Mouse (Mus musculus): ENCODE results near the gene C8g. TPM values are rescaled to one million over a fixed set of nuclear protein-coding genes. Genes with fewer than 3 reads are reported as not detected.

C8g gene
- total RNA-seq, 2 experiments from 2014 or later = 1.5 to 1.7 TPM

GRCm38 (mm10) chr2:25468962-25469915 lies 32.3 kb downstream of the C8g start:
- DNase-seq (ENCODE audit: low spot score in 2 of 2) = peak in 1 of 2 experiments; percentile 31

GRCm38 (mm10) chr2:25467606-25468303 lies 33.8 kb downstream of the C8g start:
- DNase-seq (ENCODE audit: low spot score in 2 of 2) = no peak

- no peak for DNase-seq (ENCODE audit: low spot score in 2 of 2)
These were observed 35.5 kb downstream of the C8g start for GRCm38 (mm10) chr2:25465816-25466635.

- no peak for DNase-seq (ENCODE audit: low spot score in 2 of 2)
These were observed 36.3 kb downstream of the C8g start for GRCm38 (mm10) chr2:25465256-25465655.

- DNase-seq (ENCODE audit: low spot score in 2 of 2) = no peak
These were observed 37.9 kb downstream of the C8g start for GRCm38 (mm10) chr2:25463630-25464029.

GRCm38 (mm10) chr2:25461407-25461806 lies 40.1 kb downstream of the C8g start:
- no peak for DNase-seq (ENCODE audit: low spot score in 2 of 2)

- DNase-seq (ENCODE audit: low spot score in 2 of 2) = peak; percentile 91 to 93
These were observed 40.8 kb downstream of the C8g start, which contains the start of gene Paxx for GRCm38 (mm10) chr2:25460551-25461309. Paxx (minus strand) TSS chr2:25461094.

GRCm38 (mm10) chr2:25460135-25460534 lies 41.4 kb downstream of the C8g start:
- DNase-seq (ENCODE audit: low spot score in 2 of 2) = peak in 1 of 2 experiments; percentile 27

- DNase-seq (ENCODE audit: low spot score in 2 of 2) = no peak
These were observed 42.6 kb downstream of the C8g start for GRCm38 (mm10) chr2:25458911-25459310.

- no peak for DNase-seq (ENCODE audit: low spot score in 2 of 2)
These were observed 44.3 kb downstream of the C8g start for GRCm38 (mm10) chr2:25457022-25457896.

GRCm38 (mm10) chr2:25456205-25456953 lies 45.1 kb downstream of the C8g start, which contains the start of gene Clic3:
Clic3 (plus strand) TSS chr2:25456838.
- no peak for DNase-seq (ENCODE audit: low spot score in 2 of 2)

- no peak for DNase-seq (ENCODE audit: low spot score in 2 of 2)
These were observed 48.6 kb downstream of the C8g start for GRCm38 (mm10) chr2:25452951-25453350.

- DNase-seq (ENCODE audit: low spot score in 2 of 2) = no peak
These were observed 50.5 kb downstream of the C8g start for GRCm38 (mm10) chr2:25450853-25451647.

Other genes starting within 250 kb of the C8g start
- gene Tmem203, start 246.3 kb downstream of the C8g start, total RNA-seq (2021) = 10 to 100 TPM; 34.3 to 38.0 TPM
- 10 to 100 TPM; 21.1 to 23.2 TPM for gene Tprn, start 239.1 kb downstream of the C8g start, total RNA-seq (2021)
- gene Ssna1, start 229.3 kb downstream of the C8g start, total RNA-seq (2021) = 10 to 100 TPM; 69.1 to 70.1 TPM
- 10 to 100 TPM; 66.6 to 72.1 TPM for gene Anapc2, start 229.2 kb downstream of the C8g start, total RNA-seq (2021)
- gene Tmem210, start 213.6 kb downstream of the C8g start, total RNA-seq (2021) = not detected
- gene Lrrc26, start 211.8 kb downstream of the C8g start, total RNA-seq (2021) = not detected
- 100 to 1,000 TPM; 419 to 451 TPM for gene Grin1, start 182.5 kb downstream of the C8g start, total RNA-seq (2021)
- 10 to 100 TPM; 49.0 to 59.9 TPM for gene Man1b1, start 169.4 kb downstream of the C8g start, total RNA-seq (2021)
- 10 to 100 TPM; 24.7 to 29.4 TPM for gene Dpp7, start 145.4 kb downstream of the C8g start, total RNA-seq (2021)
- 10 to 100 TPM in 1 of 2 experiments, 1 to 10 TPM in 1; 9.2 to 11.8 TPM for gene Uap1l1, start 136.0 kb downstream of the C8g start, total RNA-seq (2021)
- gene Sapcd2, start 129.4 kb downstream of the C8g start, total RNA-seq (2021) = 10 to 100 TPM; 11.9 to 15.3 TPM
- gene Entpd2, start 105.8 kb downstream of the C8g start, total RNA-seq (2021) = 10 to 100 TPM; 22.3 to 23.4 TPM
- gene Npdc1, start 102.4 kb downstream of the C8g start, total RNA-seq (2021) = 100 to 1,000 TPM; 402 to 418 TPM
- under 1 TPM; 0.31 to 0.81 TPM for gene Fut7, start 78.5 kb downstream of the C8g start, total RNA-seq (2021)
- 100 to 1,000 TPM; 140 to 141 TPM for gene Abca2, start 73.0 kb downstream of the C8g start, total RNA-seq (2021)
- under 1 TPM in 1 of 2 experiments, not detected in 1; 0.58 TPM for gene Clic3, start 44.9 kb downstream of the C8g start, total RNA-seq (2021)
- 10 to 100 TPM; 52.1 to 57.7 TPM for gene Paxx, start 40.6 kb downstream of the C8g start, total RNA-seq (2021)
- 100 to 1,000 TPM; 234 to 420 TPM for gene Ptgds, start 31.7 kb downstream of the C8g start, total RNA-seq (2021)
- gene Lcn12, start 7.8 kb downstream of the C8g start, total RNA-seq (2021) = not detected
- 100 to 1,000 TPM; 130 to 134 TPM for gene Fbxw5, start 969 bp downstream of the C8g start, total RNA-seq (2021)
- 10 to 100 TPM in 1 of 2 experiments, 1 to 10 TPM in 1; 9.8 to 11.1 TPM for gene Traf2, start 45.2 kb upstream of the C8g start, total RNA-seq (2021)
- 100 to 1,000 TPM; 214 to 226 TPM for gene Edf1, start 56.1 kb upstream of the C8g start, total RNA-seq (2021)
- gene Mamdc4, start 73.1 kb upstream of the C8g start, total RNA-seq (2021) = 1 to 10 TPM; 1.7 to 2.6 TPM
- 10 to 100 TPM; 81.2 to 83.8 TPM for gene Phpt1, start 73.5 kb upstream of the C8g start, total RNA-seq (2021)
- 100 to 1,000 TPM in 1 of 2 experiments, 10 to 100 TPM in 1; 99.8 to 103 TPM for gene Ajm1, start 80.0 kb upstream of the C8g start, total RNA-seq (2021)
- gene Rabl6, start 106.8 kb upstream of the C8g start, total RNA-seq (2021) = 100 to 1,000 TPM; 105 to 107 TPM
- gene Ccdc183, start 116.0 kb upstream of the C8g start, total RNA-seq (2021) = not detected
- gene Tmem141, start 120.3 kb upstream of the C8g start, total RNA-seq (2021) = 10 to 100 TPM; 25.0 TPM
- 1 to 10 TPM; 1.0 to 1.4 TPM for gene Fcna, start 126.3 kb upstream of the C8g start, total RNA-seq (2021)
- not detected for gene Lcn8, start 151.4 kb upstream of the C8g start, total RNA-seq (2021)
- not detected for gene Lcn5, start 156.2 kb upstream of the C8g start, total RNA-seq (2021)
- gene Lcn6, start 175.1 kb upstream of the C8g start, total RNA-seq (2021) = not detected
- gene Lcn10, start 181.0 kb upstream of the C8g start, total RNA-seq (2021) = not detected
- not detected for gene Obp2a, start 198.3 kb upstream of the C8g start, total RNA-seq (2021)
- gene Bmyc, start 205.0 kb upstream of the C8g start, total RNA-seq (2021) = 10 to 100 TPM; 80.9 to 82.5 TPM
- not detected for gene Obp2b, start 235.3 kb upstream of the C8g start, total RNA-seq (2021)

Data from layer of hippocampus, postnatal 14 days (tissue).